Mouse (Mus musculus) thymus, adult 2 months (tissue): Measurements from ENCODE around the gene Camkv. TPM values are rescaled to one million over a fixed set of nuclear protein-coding genes. Genes with fewer than 3 reads are reported as not detected.

ENCODE experiments used
- DNase-seq: peaks from one replicate; pipeline ENCODE4 v3.0.0; 2021
- H3K27ac ChIP-seq: fragments of 200-500 bp; 2 replicates; pipeline ENCODE4 v1.5.1; 2012; ENCODE audit warnings: low read length, control low read depth; ENCODE audit not compliant: control insufficient read depth, insufficient read depth
- H3K27me3 ChIP-seq: fragments of 200-500 bp; 2 replicates; pipeline ENCODE4 v1.6.1; 2012; ENCODE audit warnings: mild to moderate bottlenecking, low read length, moderate library complexity, mixed read lengths; ENCODE audit not compliant: control insufficient read depth, insufficient read depth
- H3K36me3 ChIP-seq: fragments of 200-500 bp; 2 replicates; pipeline ENCODE4 v1.6.1; 2012; ENCODE audit warnings: mild to moderate bottlenecking, low read length, moderate library complexity; ENCODE audit not compliant: control insufficient read depth, insufficient read depth
- H3K4me1 ChIP-seq: fragments of 200-500 bp; replicated peaks from 2 replicates; pipeline ENCODE4 v1.6.1; 2012; ENCODE audit warnings: low read length; ENCODE audit not compliant: control insufficient read depth, insufficient read depth
- H3K4me3 ChIP-seq: fragments of 200-500 bp; 2 replicates; pipeline ENCODE4 v1.5.1; 2012; ENCODE audit warnings: mild to moderate bottlenecking, low read length, control low read depth, moderate library complexity; ENCODE audit not compliant: control insufficient read depth, insufficient read depth
- CTCF ChIP-seq: fragments of 200-500 bp; IDR thresholded peaks from 2 replicates; pipeline ENCODE4 v1.5.1; 2012; ENCODE audit warnings: mild to moderate bottlenecking, control low read depth, low read length, moderate library complexity, borderline replicate concordance; ENCODE audit not compliant: control insufficient read depth, poor library complexity, insufficient read depth; ENCODE audit errors: extremely low read depth
- POLR2A ChIP-seq: fragments of 200-500 bp; IDR thresholded peaks from 2 replicates; pipeline ENCODE4 v1.6.1; 2012; ENCODE audit warnings: mild to moderate bottlenecking, low read length, control low read depth, moderate library complexity; ENCODE audit not compliant: control insufficient read depth, poor library complexity, insufficient read depth; ENCODE audit errors: extremely low read depth
- WGBS: fragments of 180-500 bp; shearing (Covaris S2); methylation state at CpG from one replicate; pipeline ENCODE4 v1.1.7; 2018; 5-methylcytosine and 5-hydroxymethylcytosine counted together
- polyA plus RNA-seq: library from polyadenylated mRNA; depleted of rRNA; stranded (reverse); fragments of >200 nt; gene quantifications from 2 replicates; pipeline ENCODE4 v1.2.3, GENCODE M21; 2012

The Camkv gene
- polyA plus RNA-seq, 1 experiment: 18.7 TPM

GRCm38 (mm10) chr9:107934146-107934545 is 1.3 kb upstream of the Camkv start:
- TF ChIP-seq POLR2A: no peak
- TF ChIP-seq CTCF: no peak
- WGBS: 93% methylated on average over 11 of the region's 11 CpGs

GRCm38 (mm10) chr9:107935790-107936214 is 328 bp downstream of the Camkv start:
- Histone ChIP-seq H3K4me1 (peaks cover 16% of the 10 kb centered on the region), H3K27me3 (no peaks in the 10 kb centered on the region), H3K27ac (peak overlapping the region; percentile 17; the same call in 1 of the 2 replicates), H3K4me3 (peak overlapping the region; percentile 41), H3K36me3 (no peaks in the 10 kb centered on the region)
- TF ChIP-seq POLR2A (0 out of 2 replicates have a peak, but pooled peaks have one; percentile 58), CTCF (no peak)
- WGBS: under 1% methylated on average over 41 of the region's 41 CpGs
- peak; percentile 85 for DNase-seq

More at GRCm38 (mm10) chr9:107934146-107934545, 1.3 kb upstream of the Camkv start:
- Histone ChIP-seq H3K36me3 (no peaks in the 10 kb centered on the region), H3K4me3 (no peak overlapping the region), H3K27me3 (no peaks in the 10 kb centered on the region), H3K27ac (no peak overlapping the region), H3K4me1 (peaks cover 16% of the 10 kb centered on the region)
- no peak for DNase-seq

GRCm38 (mm10) chr9:107936215-107936822 is 845 bp downstream of the Camkv start:
- Histone ChIP-seq H3K4me1 (peaks cover 16% of the 10 kb centered on the region), H3K27ac (peak overlapping the region; percentile 17; the same call in 1 of the 2 replicates), H3K27me3 (no peaks in the 10 kb centered on the region), H3K36me3 (no peaks in the 10 kb centered on the region), H3K4me3 (peak overlapping the region; percentile 41)
- WGBS: 11% methylated on average over 29 of the region's 29 CpGs
- DNase-seq: peak; percentile 18
- TF ChIP-seq POLR2A: no peak
- no peak for TF ChIP-seq CTCF

GRCm38 (mm10) chr9:107936831-107937230 is 1.4 kb downstream of the Camkv start:
- no peaks in the 10 kb centered on the region for H3K27me3 ChIP-seq

GRCm38 (mm10) chr9:107947241-107948194 is 12.0 kb downstream of the Camkv start:
- Histone ChIP-seq H3K4me1 (peaks cover 8% of the 10 kb centered on the region; the same call in 1 of the 2 replicates), H3K36me3 (no peaks in the 10 kb centered on the region), H3K27me3 (no peaks in the 10 kb centered on the region), H3K27ac (no peak overlapping the region), H3K4me3 (no peak overlapping the region)
- no peak for DNase-seq
- 91% methylated on average over 31 of the region's 31 CpGs for WGBS
- no peak for TF ChIP-seq POLR2A

More at GRCm38 (mm10) chr9:107936831-107937230, 1.4 kb downstream of the Camkv start:
- Histone ChIP-seq H3K4me3 (no peak overlapping the region), H3K36me3 (no peaks in the 10 kb centered on the region), H3K27ac (no peak overlapping the region; the same call in 1 of the 2 replicates), H3K4me1 (peaks cover 16% of the 10 kb centered on the region)
- no peak for TF ChIP-seq CTCF
- no peak for TF ChIP-seq POLR2A
- 48% methylated on average over 3 of the region's 3 CpGs for WGBS
- no peak for DNase-seq

- no peak for DNase-seq
- H3K4me3 ChIP-seq: no peak overlapping the region
- 86% methylated on average over 13 of the region's 13 CpGs for WGBS
- H3K27me3 ChIP-seq: no peaks in the 10 kb centered on the region
- TF ChIP-seq POLR2A (no peak), CTCF (no peak)
- no peak overlapping the region for H3K27ac ChIP-seq
- H3K4me1 ChIP-seq: peaks cover 8% of the 10 kb centered on the region; the same call in 1 of the 2 replicates
- no peaks in the 10 kb centered on the region for H3K36me3 ChIP-seq
Observed at GRCm38 (mm10) chr9:107949184-107949921, 13.9 kb downstream of the Camkv start.
